Mouse (Mus musculus): ENCODE measurements around the gene Phactr1. TPM values are rescaled to one million over a fixed set of nuclear protein-coding genes. Genes with fewer than 3 reads are reported as not detected.

Gene Phactr1
- total and polyA plus RNA-seq, 3 experiments = not detected

DNA sequence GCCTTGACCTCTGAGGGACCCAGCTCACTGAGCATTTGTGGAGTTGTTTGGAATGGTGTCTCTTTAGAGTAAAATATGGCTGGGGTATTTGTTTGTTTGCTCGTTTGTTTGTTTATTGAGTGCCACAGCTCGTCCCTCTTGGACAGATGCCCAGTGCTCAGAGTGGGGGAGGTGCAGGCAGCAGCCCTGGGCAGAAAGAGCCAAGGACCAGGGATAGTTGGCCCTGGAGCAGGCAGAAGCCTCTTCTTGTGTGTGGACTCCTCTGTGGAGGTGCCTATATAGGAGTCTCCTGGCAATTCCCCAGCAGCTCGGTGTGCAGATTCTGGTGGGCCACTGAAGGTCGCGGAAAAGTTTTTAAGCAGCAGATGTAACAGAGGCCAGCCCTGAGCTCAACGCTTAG, 236.8 kb downstream of the Phactr1 start:
- no peaks in the 10 kb centered on the region for H3K9me3 ChIP-seq (replicated peaks; ENCODE audit: insufficient read depth, low read length)
- no peaks in the 10 kb centered on the region for H3K79me2 ChIP-seq (ENCODE audit: control insufficient read depth, insufficient read depth, low read length, poor library complexity)
- no peaks in the 10 kb centered on the region for H3K27me3 ChIP-seq (ENCODE audit: control insufficient read depth in 1 of 2, insufficient read depth in 2 of 2, low read length in 2 of 2)
- H3K36me3 ChIP-seq (ENCODE audit: control insufficient read depth in 1 of 2, insufficient read depth in 2 of 2, low read length in 2 of 2) = no peaks in the 10 kb centered on the region
- H3K4me3 ChIP-seq (ENCODE audit: control insufficient read depth in 1 of 2, insufficient read depth in 1 of 2, low read depth in 2 of 2, low read length in 2 of 2) = no peak overlapping the region
- H3K27ac ChIP-seq (ENCODE audit: control insufficient read depth, low read depth, low read length) = no peak overlapping the region
- DNase-seq (ENCODE audit: low read depth, low spot score) = no peak
- H3K9ac ChIP-seq (ENCODE audit: control insufficient read depth, low read depth, low read length, poor library complexity, severe bottlenecking) = no peak overlapping the region
- no peaks in the 10 kb centered on the region for H3K4me1 ChIP-seq (ENCODE audit: control insufficient read depth in 1 of 2, insufficient read depth in 2 of 2, low read length in 2 of 2)
- TF ChIP-seq SMC3 (IDR thresholded peaks at IDR 0.05; ENCODE audit: low read depth, low read length) (no peak), ZKSCAN1 (IDR thresholded peaks at IDR 0.05; ENCODE audit: low read depth, low read length) (no peak), GABPA (IDR thresholded peaks at IDR 0.05; ENCODE audit: low read depth, low read length) (no peak), HCFC1 (IDR thresholded peaks at IDR 0.05; ENCODE audit: low read depth, low read length) (no peak), MEF2A (IDR thresholded peaks at IDR 0.05; ENCODE audit: extremely low read depth, insufficient replicate concordance, low read depth, low read length, poor library complexity, severe bottlenecking) (no peak), RAD21 (IDR thresholded peaks at IDR 0.05; ENCODE audit: low read depth, low read length) (no peak), KAT2A (conservative IDR thresholded peaks at IDR 0.05; ENCODE audit: low read depth, low read length) (no peak), POLR2AphosphoS5 (IDR thresholded peaks at IDR 0.05; ENCODE audit: borderline replicate concordance, low read depth, low read length) (no peak), TAL1 (IDR thresholded peaks at IDR 0.05; ENCODE audit: low read length) (no peak), JUND (IDR thresholded peaks at IDR 0.05; ENCODE audit: low read depth, low read length) (no peak), E2F4 (IDR thresholded peaks at IDR 0.05; ENCODE audit: borderline replicate concordance, low read depth, low read length) (no peak), MAZ (IDR thresholded peaks at IDR 0.05; ENCODE audit: low read depth, low read length) (no peak), CHD1 (IDR thresholded peaks at IDR 0.05; ENCODE audit: low read depth, low read length) (no peak), POLR2AphosphoS2 (IDR thresholded peaks at IDR 0.05; ENCODE audit: low read length) (no peak), TCF12 (IDR thresholded peaks at IDR 0.05; ENCODE audit: low read depth, low read length) (no peak), MYC (IDR thresholded peaks at IDR 0.05; ENCODE audit: low read depth, low read length) (no peak), USF1 (IDR thresholded peaks at IDR 0.05; ENCODE audit: low read depth, low read length) (no peak), ZC3H11A (IDR thresholded peaks at IDR 0.05; ENCODE audit: low read depth, low read length) (no peak)

DNA sequence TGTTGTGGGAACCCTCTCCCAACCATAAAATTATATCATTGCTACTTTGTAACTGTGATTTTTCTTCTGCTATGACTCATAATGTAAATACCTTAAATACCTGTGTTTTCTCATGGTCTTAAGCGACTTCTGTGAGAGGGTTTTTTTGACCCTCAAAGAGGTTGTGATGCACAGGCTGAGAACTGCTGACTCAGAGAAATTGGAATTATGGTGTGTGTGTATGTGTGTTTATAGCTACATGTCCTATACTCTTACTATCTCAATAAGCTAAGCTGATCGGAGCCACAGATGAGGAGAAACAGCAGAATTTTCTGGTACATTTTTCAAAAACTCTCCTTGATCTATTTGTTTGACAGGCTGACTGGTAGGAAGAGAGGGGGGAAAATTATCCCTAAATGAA, 239.6 kb downstream of the Phactr1 start:
- Histone ChIP-seq H3K4me1 (ENCODE audit: control insufficient read depth in 1 of 2, insufficient read depth in 2 of 2, low read length in 2 of 2) (no peaks in the 10 kb centered on the region), H3K79me2 (ENCODE audit: control insufficient read depth, insufficient read depth, low read length, poor library complexity) (no peaks in the 10 kb centered on the region), H3K36me3 (ENCODE audit: control insufficient read depth in 1 of 2, insufficient read depth in 2 of 2, low read length in 2 of 2) (no peaks in the 10 kb centered on the region), H3K27ac (ENCODE audit: control insufficient read depth, low read depth, low read length) (no peak overlapping the region), H3K4me3 (ENCODE audit: control insufficient read depth in 1 of 2, insufficient read depth in 1 of 2, low read depth in 2 of 2, low read length in 2 of 2) (no peak overlapping the region), H3K27me3 (ENCODE audit: control insufficient read depth in 1 of 2, insufficient read depth in 2 of 2, low read length in 2 of 2) (no peaks in the 10 kb centered on the region), H3K9ac (ENCODE audit: control insufficient read depth, low read depth, low read length, poor library complexity, severe bottlenecking) (no peak overlapping the region), H3K9me3 (replicated peaks; ENCODE audit: insufficient read depth, low read length) (no peaks in the 10 kb centered on the region)
- no peak for TF ChIP-seq MAFK (IDR thresholded peaks at IDR 0.05; ENCODE audit: borderline replicate concordance, low read depth, low read length)
- no peak for TF ChIP-seq USF2 (IDR thresholded peaks at IDR 0.05; ENCODE audit: borderline replicate concordance in 1 of 2, insufficient read depth in 1 of 2, low read depth in 1 of 2, low read length in 2 of 2)
- TF ChIP-seq SIN3A (IDR thresholded peaks at IDR 0.05; ENCODE audit: low read length) = no peak
- TF ChIP-seq BHLHE40 (IDR thresholded peaks at IDR 0.05; ENCODE audit: borderline replicate concordance, low read depth, low read length) = no peak
- no peak for TF ChIP-seq MAX (IDR thresholded peaks at IDR 0.05; ENCODE audit: low read length)
- no peak for TF ChIP-seq MEF2A (IDR thresholded peaks at IDR 0.05; ENCODE audit: extremely low read depth, insufficient replicate concordance, low read depth, low read length, poor library complexity, severe bottlenecking)
- no peak for TF ChIP-seq MYC (IDR thresholded peaks at IDR 0.05; ENCODE audit: low read depth, low read length)
- no peak for TF ChIP-seq MYB (IDR thresholded peaks at IDR 0.05; ENCODE audit: low read depth, low read length)
- no peak for TF ChIP-seq POLR2A (IDR thresholded peaks at IDR 0.05; ENCODE audit: control insufficient read depth in 1 of 2, insufficient read depth in 1 of 2, low read depth in 1 of 2, low read length in 2 of 2, poor library complexity in 1 of 2)
- no peak for TF ChIP-seq POLR2AphosphoS2 (IDR thresholded peaks at IDR 0.05; ENCODE audit: low read length)
- TF ChIP-seq MAZ (IDR thresholded peaks at IDR 0.05; ENCODE audit: low read depth, low read length) = no peak
- TF ChIP-seq TBP (IDR thresholded peaks at IDR 0.05; ENCODE audit: low read depth, low read length) = no peak
- TF ChIP-seq TAL1 (IDR thresholded peaks at IDR 0.05; ENCODE audit: low read length) = no peak
- no peak for DNase-seq (ENCODE audit: low read depth, low spot score)
